Mouse (Mus musculus): ENCODE data around the gene Pdia3. TPM values are rescaled to one million over a fixed set of nuclear protein-coding genes. Genes with fewer than 3 reads are reported as not detected.

The Pdia3 gene
- polyA plus RNA-seq, 1 experiment from 2014 or later, result 617 TPM

- 0 out of 2 replicates have a peak, but pooled peaks cover 5% of the 10 kb centered on the region for H3K4me1 ChIP-seq (replicated peaks; ENCODE audit: control insufficient read depth, insufficient read depth)
- H3K36me3 ChIP-seq (ENCODE audit: control insufficient read depth, insufficient read depth, low read length), result 0 out of 2 replicates have a peak, but pooled peaks cover 1% of the 10 kb centered on the region
- no peak within 1 kb of the TSS for H3K27ac ChIP-seq (replicated peaks)
- WGBS, result 79% methylated on average over 1 of the region's 1 CpGs
- no peak within 1 kb of the TSS for H3K9ac ChIP-seq (ENCODE audit: low read length)
- peak within 1 kb of the TSS; percentile 91 for H3K4me2 ChIP-seq (replicated peaks; ENCODE audit: low read depth)
- no peak for ATAC-seq (ENCODE audit: low FRiP score, low TSS enrichment)
- no peaks in the 10 kb centered on the region for H3K27me3 ChIP-seq (ENCODE audit: control insufficient read depth, insufficient read depth, low read length)
- no peaks in the 10 kb centered on the region for H3K9me3 ChIP-seq (ENCODE audit: control insufficient read depth, low read length)
- H3K4me3 ChIP-seq (ENCODE audit: low read depth, low read length), result peak within 1 kb of the TSS; percentile 41; the same call in 1 of the 2 replicates
- TF ChIP-seq CTCF (IDR thresholded peaks at IDR 0.05; ENCODE audit: low read depth) (no peak), EP300 (optimal IDR thresholded peaks at IDR 0.05) (no peak)
- DNase-seq (ENCODE audit: low spot score), result no peak
Measured at GRCm38 (mm10) chr2:121444178-121444577, 30.6 kb downstream of the Pdia3 start, which contains the start of gene Ell3. TSS of gene Ell3 (minus strand) at chr2:121444278.

DNA sequence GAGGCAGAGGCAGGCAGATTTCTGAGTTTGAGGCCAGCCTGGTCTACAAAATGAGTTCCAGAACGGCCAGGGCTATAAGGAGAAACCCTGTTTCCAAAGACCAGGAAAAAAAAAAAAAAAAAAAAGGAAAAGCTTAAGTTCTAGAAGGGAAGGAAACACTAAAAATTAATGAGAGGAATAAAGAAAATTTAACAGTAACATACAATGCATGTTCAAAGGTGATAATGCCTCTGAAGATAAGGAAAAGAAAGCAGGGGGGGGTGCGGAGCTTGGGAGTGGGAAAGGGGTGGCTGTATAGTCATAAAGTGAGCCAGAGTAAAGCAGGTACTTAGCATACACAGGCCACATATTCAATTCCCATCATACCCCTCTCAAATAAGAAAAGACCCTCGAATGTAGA, 31.5 kb downstream of the Pdia3 start:
- Histone ChIP-seq H3K27me3 (ENCODE audit: control insufficient read depth, insufficient read depth, low read length) (no peaks in the 10 kb centered on the region), H3K4me1 (replicated peaks; ENCODE audit: control insufficient read depth, insufficient read depth) (0 out of 2 replicates have a peak, but pooled peaks cover 5% of the 10 kb centered on the region), H3K9ac (ENCODE audit: low read length) (no peak overlapping the region), H3K4me2 (replicated peaks; ENCODE audit: low read depth) (no peak overlapping the region), H3K36me3 (ENCODE audit: control insufficient read depth, insufficient read depth, low read length) (no peaks in the 10 kb centered on the region), H3K4me3 (ENCODE audit: low read depth, low read length) (no peak overlapping the region), H3K27ac (replicated peaks) (no peak overlapping the region), H3K9me3 (ENCODE audit: control insufficient read depth, low read length) (no peaks in the 10 kb centered on the region)
- DNase-seq (ENCODE audit: low spot score), result no peak
- TF ChIP-seq EP300 (optimal IDR thresholded peaks at IDR 0.05), result no peak
- TF ChIP-seq CTCF (IDR thresholded peaks at IDR 0.05; ENCODE audit: low read depth), result no peak
- no peak for ATAC-seq (ENCODE audit: low FRiP score, low TSS enrichment)
- 88% methylated on average over 3 of the region's 3 CpGs for WGBS

GRCm38 (mm10) chr2:121446506-121446905, 32.9 kb downstream of the Pdia3 start:
- TF ChIP-seq CTCF (IDR thresholded peaks at IDR 0.05; ENCODE audit: low read depth) (no peak), EP300 (optimal IDR thresholded peaks at IDR 0.05) (no peak)
- DNase-seq (ENCODE audit: low spot score) (no peak), ATAC-seq (ENCODE audit: low FRiP score, low TSS enrichment) (no peak)

DNA sequence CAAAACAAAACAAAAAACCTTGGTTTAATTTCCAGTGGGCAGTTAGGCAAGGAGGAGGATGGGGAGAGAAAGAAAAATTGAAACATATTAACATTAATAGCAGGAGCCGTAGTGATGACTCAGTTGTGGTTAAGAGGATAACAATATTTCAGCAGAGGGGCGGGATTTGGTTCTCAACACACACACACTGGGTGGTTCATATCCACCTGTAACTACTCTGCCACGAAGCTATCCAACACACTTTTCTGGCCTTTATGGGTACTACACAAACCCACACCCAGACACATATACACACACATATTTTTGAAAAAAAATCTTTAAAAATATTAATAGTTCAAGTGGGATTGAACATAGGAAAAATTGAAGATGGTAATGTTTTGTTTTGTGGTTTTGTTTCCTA, 33.4 kb downstream of the Pdia3 start:
- no peak overlapping the region for H3K4me3 ChIP-seq (ENCODE audit: low read depth, low read length)
- no peaks in the 10 kb centered on the region; the same call in 1 of the 2 replicates for H3K36me3 ChIP-seq (ENCODE audit: control insufficient read depth, insufficient read depth, low read length)
- 65% methylated on average over 3 of the region's 3 CpGs for WGBS
- H3K9me3 ChIP-seq (ENCODE audit: control insufficient read depth, low read length), result no peaks in the 10 kb centered on the region
- no peaks in the 10 kb centered on the region for H3K27me3 ChIP-seq (ENCODE audit: control insufficient read depth, insufficient read depth, low read length)
- H3K4me1 ChIP-seq (replicated peaks; ENCODE audit: control insufficient read depth, insufficient read depth), result 0 out of 2 replicates have a peak, but pooled peaks cover 3% of the 10 kb centered on the region
- H3K27ac ChIP-seq (replicated peaks), result no peak overlapping the region
- no peak overlapping the region for H3K4me2 ChIP-seq (replicated peaks; ENCODE audit: low read depth)
- no peak for TF ChIP-seq EP300 (optimal IDR thresholded peaks at IDR 0.05)
- no peak for TF ChIP-seq CTCF (IDR thresholded peaks at IDR 0.05; ENCODE audit: low read depth)
- DNase-seq (ENCODE audit: low spot score) (no peak), ATAC-seq (ENCODE audit: low FRiP score, low TSS enrichment) (no peak)
- H3K9ac ChIP-seq (ENCODE audit: low read length), result no peak overlapping the region

More at GRCm38 (mm10) chr2:121446506-121446905, 32.9 kb downstream of the Pdia3 start:
- Histone ChIP-seq H3K4me2 (replicated peaks; ENCODE audit: low read depth) (no peak overlapping the region), H3K36me3 (ENCODE audit: control insufficient read depth, insufficient read depth, low read length) (no peaks in the 10 kb centered on the region; the same call in 1 of the 2 replicates), H3K4me1 (replicated peaks; ENCODE audit: control insufficient read depth, insufficient read depth) (0 out of 2 replicates have a peak, but pooled peaks cover 5% of the 10 kb centered on the region), H3K9ac (ENCODE audit: low read length) (no peak overlapping the region), H3K9me3 (ENCODE audit: control insufficient read depth, low read length) (no peaks in the 10 kb centered on the region), H3K27me3 (ENCODE audit: control insufficient read depth, insufficient read depth, low read length) (no peaks in the 10 kb centered on the region), H3K4me3 (ENCODE audit: low read depth, low read length) (no peak overlapping the region), H3K27ac (replicated peaks) (no peak overlapping the region)
- 82% methylated on average over 4 of the region's 4 CpGs for WGBS

- TF ChIP-seq CTCF (IDR thresholded peaks at IDR 0.05; ENCODE audit: low read depth) (peak; percentile 60), EP300 (optimal IDR thresholded peaks at IDR 0.05) (no peak)
- no peaks in the 10 kb centered on the region; the same call in 1 of the 2 replicates for H3K36me3 ChIP-seq (ENCODE audit: control insufficient read depth, insufficient read depth, low read length)
- no peaks in the 10 kb centered on the region for H3K27me3 ChIP-seq (ENCODE audit: control insufficient read depth, insufficient read depth, low read length)
- peak overlapping the region; percentile 99 for H3K4me3 ChIP-seq (ENCODE audit: low read depth, low read length)
- DNase-seq (ENCODE audit: low spot score) (peak; percentile 37), ATAC-seq (ENCODE audit: low FRiP score, low TSS enrichment) (no peak)
- peak overlapping the region; percentile 59 for H3K9ac ChIP-seq (ENCODE audit: low read length)
- no peaks in the 10 kb centered on the region for H3K4me1 ChIP-seq (replicated peaks; ENCODE audit: control insufficient read depth, insufficient read depth)
- H3K9me3 ChIP-seq (ENCODE audit: control insufficient read depth, low read length), result no peaks in the 10 kb centered on the region
- WGBS, result 12% methylated on average over 9 of the region's 9 CpGs
- peak overlapping the region; percentile 59 for H3K4me2 ChIP-seq (replicated peaks; ENCODE audit: low read depth)
- H3K27ac ChIP-seq (replicated peaks), result peak overlapping the region; percentile 96
Measured at GRCm38 (mm10) chr2:121448136-121448535, 34.6 kb downstream of the Pdia3 start.

- Histone ChIP-seq H3K4me2 (replicated peaks; ENCODE audit: low read depth) (peak within 1 kb of the TSS; percentile 86), H3K4me1 (replicated peaks; ENCODE audit: control insufficient read depth, insufficient read depth) (no peaks in the 10 kb centered on the region), H3K9ac (ENCODE audit: low read length) (peak within 1 kb of the TSS; percentile 99), H3K27me3 (ENCODE audit: control insufficient read depth, insufficient read depth, low read length) (no peaks in the 10 kb centered on the region), H3K9me3 (ENCODE audit: control insufficient read depth, low read length) (no peaks in the 10 kb centered on the region), H3K36me3 (ENCODE audit: control insufficient read depth, insufficient read depth, low read length) (no peaks in the 10 kb centered on the region; the same call in 1 of the 2 replicates), H3K27ac (replicated peaks) (peak within 1 kb of the TSS; percentile 99), H3K4me3 (ENCODE audit: low read depth, low read length) (peak within 1 kb of the TSS; percentile 99)
- TF ChIP-seq CTCF (IDR thresholded peaks at IDR 0.05; ENCODE audit: low read depth) (no peak), EP300 (optimal IDR thresholded peaks at IDR 0.05) (no peak)
- DNase-seq (ENCODE audit: low spot score), result peak; percentile 100
- peak; percentile 98 for ATAC-seq (ENCODE audit: low FRiP score, low TSS enrichment)
- under 1% methylated on average over 72 of the region's 74 CpGs for WGBS
Measured at GRCm38 (mm10) chr2:121448739-121449535, 35.4 kb downstream of the Pdia3 start, which contains the start of gene Serf2. TSS of gene Serf2 (plus strand) at chr2:121449195.
